Mouse (Mus musculus) G1E (cell line): ENCODE data around the gene Bach1.

Source experiments
- CTCF ChIP-seq: IDR thresholded peaks from 2 replicates; pipeline ENCODE4 v1.5.1; 2012; ENCODE audit warnings: low read depth, low read length, inconsistent platforms, mixed read lengths
- POLR2AphosphoS5 ChIP-seq: IDR thresholded peaks from 2 replicates; pipeline ENCODE4 v1.6.1; 2012; ENCODE audit warnings: low read depth, low read length, inconsistent platforms; ENCODE audit not compliant: insufficient replicate concordance
- TAL1 ChIP-seq: conservative IDR thresholded peaks from 2 replicates; pipeline ENCODE4 v1.6.1; 2012; ENCODE audit warnings: low read depth, low read length, inconsistent platforms, mixed read lengths

DNA sequence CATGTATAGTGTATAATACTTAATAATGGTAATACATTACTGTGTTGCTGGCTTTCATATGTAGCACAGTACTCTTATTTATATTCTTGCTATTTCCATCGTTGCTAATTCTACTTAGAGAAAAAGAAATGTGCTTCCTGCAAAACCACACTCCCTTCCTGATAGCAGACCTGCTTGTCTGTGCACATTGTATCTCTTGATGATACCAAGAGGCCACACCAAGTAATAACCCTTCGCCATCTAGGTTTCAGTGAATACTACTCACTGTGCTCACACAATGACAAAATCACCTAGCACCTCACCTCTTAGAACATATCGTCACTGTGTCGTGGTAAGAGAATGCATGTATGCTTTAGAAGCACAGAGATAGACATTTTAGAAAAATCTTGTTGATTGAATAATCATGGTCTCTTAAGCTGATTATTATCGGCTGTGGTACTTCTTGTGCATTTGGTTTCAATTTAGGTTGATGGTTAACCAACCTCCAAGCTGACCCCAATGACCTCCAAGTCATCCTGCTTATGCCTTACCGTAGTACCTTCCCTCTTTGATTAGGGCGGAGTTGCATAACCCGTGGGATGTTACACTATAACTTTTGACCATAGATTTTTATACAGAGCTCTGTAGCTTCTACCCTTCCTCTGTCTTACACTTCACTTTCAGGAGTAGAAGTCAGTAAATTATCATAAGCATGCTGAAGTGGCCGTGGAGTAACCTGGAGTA, 17.7 kb upstream of the Bach1 start:
- TF ChIP-seq POLR2AphosphoS5 (no peak), CTCF (no peak), TAL1 (no peak)
